Mouse (Mus musculus): Measurements from ENCODE around the gene Dph7. TPM values are rescaled to one million over a fixed set of nuclear protein-coding genes. Genes with fewer than 3 reads are reported as not detected.

Gene Dph7
- polyA plus RNA-seq, 1 experiment from 2014 or later, result 37.9 TPM

Small RNA genes within 50 kb of the gene (microRNA-seq; reads per million reads assigned to microRNA genes)
- not detected for gene Gm22875

Other genes with a start within 250 kb of the Dph7 start
- 12.0 and 15.0 TPM in 2 replicates for gene Cacna1b, start 199.2 kb upstream of the Dph7 start, polyA plus RNA-seq (2014; fragmentation: Nextera tagmentation; extraction: Ambion mirVana)
- gene Ehmt1, start 42.8 kb upstream of the Dph7 start, polyA plus RNA-seq (2014; fragmentation: Nextera tagmentation; extraction: Ambion mirVana), result 85.1 and 99.5 TPM in 2 replicates
- 21.8 and 24.9 TPM in 2 replicates for gene Arrdc1, start 27.1 kb upstream of the Dph7 start, polyA plus RNA-seq (2014; fragmentation: Nextera tagmentation; extraction: Ambion mirVana)
- 20.9 and 31.4 TPM in 2 replicates for gene Zmynd19, start 12.6 kb upstream of the Dph7 start, polyA plus RNA-seq (2014; fragmentation: Nextera tagmentation; extraction: Ambion mirVana)
- gene Mrpl41, start 12.7 kb downstream of the Dph7 start, polyA plus RNA-seq (2014; fragmentation: Nextera tagmentation; extraction: Ambion mirVana), result 160 and 178 TPM in 2 replicates
- gene Pnpla7, start 13.6 kb downstream of the Dph7 start, polyA plus RNA-seq (2014; fragmentation: Nextera tagmentation; extraction: Ambion mirVana), result 2.3 and 4.4 TPM in 2 replicates
- gene Nsmf, start 92.0 kb downstream of the Dph7 start, polyA plus RNA-seq (2014; fragmentation: Nextera tagmentation; extraction: Ambion mirVana), result 99.3 and 125 TPM in 2 replicates
- gene Entpd8, start 117.9 kb downstream of the Dph7 start, polyA plus RNA-seq (2014; fragmentation: Nextera tagmentation; extraction: Ambion mirVana), result not detected in 2 replicates
- gene Noxa1, start 132.7 kb downstream of the Dph7 start, polyA plus RNA-seq (2014; fragmentation: Nextera tagmentation; extraction: Ambion mirVana), result not detected in 2 replicates
- 13.0 and 20.8 TPM in 2 replicates for gene Nrarp, start 218.4 kb downstream of the Dph7 start, polyA plus RNA-seq (2014; fragmentation: Nextera tagmentation; extraction: Ambion mirVana)
- gene Tor4a, start 234.5 kb downstream of the Dph7 start, polyA plus RNA-seq (2014; fragmentation: Nextera tagmentation; extraction: Ambion mirVana), result 0.66 and 1.1 TPM in 2 replicates
- 82.6 and 98.7 TPM in 2 replicates for gene Nelfb, start 249.1 kb downstream of the Dph7 start, polyA plus RNA-seq (2014; fragmentation: Nextera tagmentation; extraction: Ambion mirVana)